Mouse (Mus musculus): Measurements from ENCODE around the gene Rad9a.

DNA sequence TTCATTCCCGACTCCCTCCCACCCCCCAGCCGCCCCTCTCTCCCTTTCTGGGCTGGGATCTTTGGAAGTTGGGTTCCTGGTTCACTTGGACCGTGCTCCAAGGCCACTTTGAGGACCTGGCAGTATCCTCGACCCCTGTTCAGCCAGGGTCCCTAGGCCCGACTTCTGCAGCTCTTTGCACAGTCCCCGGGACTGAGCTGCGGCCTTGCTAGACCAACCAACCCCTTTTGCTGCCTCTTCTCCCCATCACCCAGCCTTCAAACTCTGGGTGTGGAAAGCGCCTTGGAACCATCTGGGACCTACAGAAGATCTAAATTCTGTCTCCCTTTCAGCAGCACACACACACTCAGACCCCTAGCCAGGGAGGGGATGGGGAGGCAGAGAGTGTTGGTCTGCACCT lies 52.6 kb downstream of the Rad9a start:
- no peak for TF ChIP-seq CTCF (IDR thresholded peaks at IDR 0.05; ENCODE audit: low read depth)
- no peak for TF ChIP-seq EP300 (IDR thresholded peaks at IDR 0.05; ENCODE audit: low read depth)
